Mouse (Mus musculus): ENCODE data around the gene Qars. TPM values are rescaled to one million over a fixed set of nuclear protein-coding genes. Genes with fewer than 3 reads are reported as not detected.

Qars gene
- polyA plus RNA-seq, 1 experiment from 2014 or later, result 85.7 TPM

DNA sequence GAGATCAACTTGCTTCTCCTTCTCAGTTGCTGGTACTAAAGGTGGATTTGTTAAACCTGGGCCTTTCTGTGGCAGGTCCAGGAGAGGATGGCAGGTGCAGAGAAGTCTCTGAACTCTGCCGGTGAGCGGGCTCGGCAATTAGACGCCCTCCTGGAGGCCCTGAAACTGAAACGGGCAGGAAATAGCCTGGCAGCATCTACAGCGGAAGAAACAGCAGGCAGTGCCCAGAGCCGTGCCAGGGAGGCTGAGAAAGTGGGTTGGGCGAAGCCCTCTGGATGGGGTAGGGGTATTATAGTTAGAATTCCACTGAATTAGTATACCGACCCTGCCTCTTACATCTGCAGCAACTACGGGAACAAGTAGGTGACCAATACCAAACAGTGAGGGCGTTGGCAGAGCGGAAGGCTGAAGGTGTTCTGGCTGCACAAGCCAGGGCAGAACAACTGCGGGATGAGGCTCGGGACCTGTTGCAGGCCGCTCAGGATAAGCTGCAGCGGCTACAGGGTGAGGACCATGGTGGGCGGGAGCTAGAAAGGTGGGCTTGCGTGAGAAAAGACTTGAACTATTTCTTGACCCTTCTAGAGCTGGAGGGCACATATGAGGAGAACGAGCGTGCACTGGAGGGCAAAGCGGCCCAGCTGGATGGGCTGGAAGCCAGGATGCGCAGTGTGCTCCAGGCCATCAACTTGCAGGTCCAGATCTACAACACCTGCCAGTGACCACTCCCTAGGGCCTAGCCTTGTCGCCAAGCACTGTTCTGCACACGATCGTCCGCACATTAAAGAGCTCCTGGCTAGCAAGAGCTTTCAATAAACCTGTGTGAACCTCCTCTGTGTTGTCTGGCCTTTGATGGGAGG lies 17.6 kb upstream of the Qars start:
- peaks cover 22% of the 10 kb centered on the region for H3K4me1 ChIP-seq

DNA sequence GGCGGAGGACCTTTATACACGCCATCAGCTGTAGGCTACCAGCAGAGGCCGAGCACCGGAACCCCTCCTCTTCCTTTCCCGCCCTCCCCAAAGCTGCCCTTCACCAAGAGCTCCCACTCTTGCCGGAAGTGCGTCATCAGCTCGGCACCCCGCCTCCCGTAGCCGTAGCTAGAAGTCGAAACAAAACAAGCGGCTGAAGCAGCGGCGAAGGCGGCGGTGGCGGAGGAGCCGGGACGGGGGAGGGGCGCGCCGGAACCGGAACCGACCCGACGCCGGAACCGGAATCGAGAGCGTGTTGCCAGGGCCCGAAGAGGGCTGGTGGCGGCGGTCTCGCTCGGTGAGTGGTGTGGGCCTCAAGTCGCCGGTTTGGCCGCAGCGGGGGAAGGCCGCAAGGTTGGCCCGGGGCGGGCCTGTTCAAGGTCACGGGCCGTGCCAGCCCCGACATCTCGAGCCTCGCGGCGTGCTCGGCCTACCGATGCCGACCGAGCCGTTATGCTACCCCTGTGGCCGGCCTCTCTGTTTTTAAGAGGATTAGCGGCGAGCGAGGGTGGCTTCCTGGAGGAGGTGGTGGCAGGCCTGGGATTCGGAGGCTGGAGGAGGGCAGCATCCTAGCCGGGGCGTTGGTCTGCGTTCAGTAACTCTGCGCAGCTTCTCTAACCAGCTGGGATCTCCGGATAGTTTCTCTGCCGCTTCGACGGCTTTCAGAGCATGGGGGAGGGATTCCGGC lies 16.8 kb upstream of the Qars start, which contains the start of gene Usp19:
Gene Usp19, plus strand, starts transcription at position 44 of the 727 bp plus-strand sequence.
- Histone ChIP-seq H3K4me2 (peak within 1 kb of the TSS; percentile 89), H3K27ac (peak within 1 kb of the TSS; percentile 97), H3K9ac (peak within 1 kb of the TSS; percentile 95), H3K36me3 (replicated peaks) (peaks cover 75% of the 10 kb centered on the region), H3K9me3 (no peaks in the 10 kb centered on the region), H3K4me1 (peaks cover 22% of the 10 kb centered on the region), H3K4me3 (replicated peaks) (peak within 1 kb of the TSS; percentile 98), H3K27me3 (no peaks in the 10 kb centered on the region)
- WGBS, result under 1% methylated on average over 69 of the region's 69 CpGs
- ATAC-seq (ENCODE audit: low FRiP score), result peak; percentile 95

More for the DNA sequence above, 17.6 kb upstream of the Qars start:
- 67% methylated on average over 26 of the region's 26 CpGs for WGBS
- Histone ChIP-seq H3K27me3 (no peaks in the 10 kb centered on the region), H3K4me2 (peak overlapping the region; percentile 89), H3K9me3 (no peaks in the 10 kb centered on the region), H3K36me3 (replicated peaks) (peaks cover 75% of the 10 kb centered on the region), H3K27ac (peak overlapping the region; percentile 97), H3K9ac (peak overlapping the region; percentile 95), H3K4me3 (replicated peaks) (peak overlapping the region; percentile 98)
- peak; percentile 45; the same call in 1 of the 2 replicates for ATAC-seq (ENCODE audit: low FRiP score)

DNA sequence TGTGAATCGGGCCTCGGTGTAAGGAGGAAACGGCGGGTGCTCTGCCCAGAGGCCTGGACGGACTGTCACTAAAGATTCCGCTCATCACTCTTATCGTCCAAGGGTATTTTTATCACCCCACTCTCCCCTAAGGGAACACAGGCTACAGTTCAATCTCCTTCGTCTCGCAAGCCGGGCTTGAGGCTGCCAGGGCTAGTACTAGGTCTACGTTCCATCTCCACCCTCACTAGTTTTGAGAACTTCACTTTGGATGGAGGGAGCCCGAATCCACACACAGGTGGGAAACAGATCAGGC lies 16.3 kb upstream of the Qars start:
- H3K9ac ChIP-seq, result peak overlapping the region; percentile 95
- ATAC-seq (ENCODE audit: low FRiP score), result no peak
- peak overlapping the region; percentile 89 for H3K4me2 ChIP-seq
- peak overlapping the region; percentile 98 for H3K4me3 ChIP-seq (replicated peaks)
- peaks cover 22% of the 10 kb centered on the region for H3K4me1 ChIP-seq
- peak overlapping the region; percentile 97 for H3K27ac ChIP-seq
- WGBS, result 18% methylated on average over 12 of the region's 12 CpGs
- H3K9me3 ChIP-seq, result no peaks in the 10 kb centered on the region
- peaks cover 75% of the 10 kb centered on the region for H3K36me3 ChIP-seq (replicated peaks)
- H3K27me3 ChIP-seq, result no peaks in the 10 kb centered on the region

DNA sequence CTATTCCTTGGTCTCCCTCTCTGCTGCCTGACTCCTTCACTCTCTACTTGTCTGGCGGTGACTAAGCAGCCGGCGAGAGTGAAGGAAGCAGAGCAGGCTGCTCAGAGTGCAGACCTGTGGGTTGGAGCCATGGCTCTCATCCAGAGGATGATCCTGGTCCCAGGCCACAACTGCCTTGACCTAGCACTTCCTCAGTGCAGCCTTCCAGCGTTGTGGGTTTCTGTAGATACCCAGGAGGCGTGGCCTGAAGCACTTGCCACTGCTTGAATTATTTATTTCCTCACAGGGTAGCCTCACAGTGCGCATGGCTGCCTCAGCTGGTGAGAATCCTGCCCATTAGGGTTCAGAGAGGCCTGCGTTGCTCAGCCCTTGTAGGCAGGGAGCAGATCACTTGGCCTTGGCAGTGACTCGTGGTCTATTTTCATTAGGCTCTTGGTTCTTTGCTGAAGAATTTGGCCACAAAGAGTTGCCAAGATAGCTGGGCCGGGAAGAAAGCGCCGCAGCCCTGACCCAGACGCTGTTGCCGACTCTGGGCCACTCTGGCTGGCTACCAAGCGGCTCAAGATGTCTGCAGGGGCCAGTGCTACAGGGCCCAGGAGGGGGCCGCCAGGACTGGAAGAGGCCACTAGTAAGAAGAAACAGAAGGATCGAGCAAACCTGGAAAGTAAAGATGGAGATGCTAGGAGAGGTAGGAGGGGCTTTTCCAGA lies 15.3 kb upstream of the Qars start:
- H3K9ac ChIP-seq, result peak overlapping the region; percentile 95
- peaks cover 22% of the 10 kb centered on the region for H3K4me1 ChIP-seq
- peaks cover 76% of the 10 kb centered on the region for H3K36me3 ChIP-seq (replicated peaks)
- no peak for ATAC-seq (ENCODE audit: low FRiP score)
- H3K9me3 ChIP-seq, result no peaks in the 10 kb centered on the region
- H3K4me2 ChIP-seq, result peak overlapping the region; percentile 89
- no peaks in the 10 kb centered on the region for H3K27me3 ChIP-seq
- 0 out of 2 replicates have a peak overlapping the region, but pooled peaks have one; percentile 1 for H3K27ac ChIP-seq
- H3K4me3 ChIP-seq (replicated peaks), result peak overlapping the region; percentile 98
- WGBS, result 91% methylated on average over 16 of the region's 16 CpGs

DNA sequence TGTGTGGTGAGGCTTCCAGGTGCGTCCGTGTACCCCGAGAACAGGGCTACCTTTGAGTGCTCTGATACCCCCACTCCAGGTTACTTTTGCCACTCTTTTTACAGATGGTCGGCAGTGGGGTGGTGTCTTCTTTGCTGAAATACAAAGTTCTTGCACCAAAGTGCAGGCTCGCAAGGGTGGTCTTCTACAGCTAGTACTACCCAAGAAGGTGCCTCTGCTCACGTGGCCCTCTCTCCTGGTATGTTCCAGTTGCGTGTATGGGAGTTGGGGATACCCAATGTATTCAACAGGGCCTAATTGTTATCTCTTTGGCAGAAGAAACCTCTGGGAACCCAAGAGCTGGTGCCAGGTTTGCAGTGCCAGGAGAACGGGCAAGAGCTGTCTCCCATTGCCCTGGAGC lies 14.3 kb upstream of the Qars start:
- peaks cover 22% of the 10 kb centered on the region for H3K4me1 ChIP-seq
- H3K27ac ChIP-seq, result no peak overlapping the region
- 95% methylated on average over 8 of the region's 8 CpGs for WGBS
- ATAC-seq (ENCODE audit: low FRiP score), result no peak
- H3K36me3 ChIP-seq (replicated peaks), result peaks cover 77% of the 10 kb centered on the region
- no peaks in the 10 kb centered on the region for H3K27me3 ChIP-seq
- no peak overlapping the region for H3K4me3 ChIP-seq (replicated peaks)
- H3K9me3 ChIP-seq, result no peaks in the 10 kb centered on the region
- no peak overlapping the region for H3K9ac ChIP-seq
- no peak overlapping the region for H3K4me2 ChIP-seq

DNA sequence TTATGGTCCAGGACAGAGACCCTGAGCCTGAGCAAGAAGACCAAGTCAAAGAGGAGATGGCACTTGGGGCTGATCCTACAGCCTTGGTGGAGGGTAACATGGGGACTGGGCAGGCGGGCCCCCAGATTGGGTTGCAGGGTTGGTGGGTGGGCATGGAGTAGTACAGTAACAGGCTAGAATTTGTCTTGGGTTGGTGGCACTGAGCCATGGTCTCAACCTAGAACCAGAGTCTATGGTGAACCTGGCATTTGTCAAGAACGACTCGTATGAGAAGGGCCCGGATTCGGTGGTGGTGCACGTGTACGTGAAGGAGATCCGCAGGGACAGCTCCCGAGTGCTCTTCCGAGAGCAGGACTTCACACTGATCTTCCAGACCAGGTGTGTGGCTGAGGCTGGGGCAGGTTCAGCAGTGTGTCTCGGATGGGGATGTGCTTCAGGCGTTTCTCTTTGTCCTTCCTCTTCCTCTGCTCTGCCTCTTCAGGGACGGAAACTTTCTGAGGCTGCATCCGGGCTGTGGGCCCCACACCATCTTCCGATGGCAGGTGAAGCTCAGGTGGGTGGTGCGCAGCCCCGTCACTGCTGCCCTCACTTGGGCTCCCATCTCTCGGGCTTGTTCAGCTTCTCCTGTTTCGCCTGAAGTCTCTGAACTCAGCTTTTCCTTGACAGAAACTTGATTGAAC lies 13.2 kb upstream of the Qars start:
- WGBS, result 94% methylated on average over 19 of the region's 19 CpGs
- no peak overlapping the region for H3K27ac ChIP-seq
- peaks cover 22% of the 10 kb centered on the region for H3K4me1 ChIP-seq
- ATAC-seq (ENCODE audit: low FRiP score), result no peak
- peaks cover 77% of the 10 kb centered on the region for H3K36me3 ChIP-seq (replicated peaks)
- no peaks in the 10 kb centered on the region for H3K27me3 ChIP-seq
- H3K9ac ChIP-seq, result no peak overlapping the region
- H3K4me2 ChIP-seq, result no peak overlapping the region
- no peaks in the 10 kb centered on the region for H3K9me3 ChIP-seq
- H3K4me3 ChIP-seq (replicated peaks), result no peak overlapping the region

DNA sequence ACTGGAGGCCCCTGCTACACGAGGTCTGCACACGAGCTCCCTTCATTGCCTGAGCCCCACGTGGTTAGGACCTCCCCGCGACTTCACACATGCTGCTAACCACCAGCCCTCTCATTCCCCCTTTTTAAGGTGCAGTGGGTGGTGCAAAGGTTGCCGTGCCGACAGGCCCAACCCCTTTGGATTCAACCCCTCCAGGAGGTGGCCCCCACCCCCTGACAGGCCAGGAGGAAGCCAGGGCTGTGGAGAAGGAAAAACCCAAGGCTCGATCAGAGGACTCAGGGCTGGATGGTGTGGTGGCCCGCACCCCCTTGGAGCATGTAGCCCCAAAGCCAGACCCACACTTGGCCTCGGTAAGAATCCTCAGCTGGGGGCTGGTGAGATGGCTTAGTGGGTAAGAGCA lies 12.6 kb upstream of the Qars start:
- H3K27ac ChIP-seq, result no peak overlapping the region
- WGBS, result 89% methylated on average over 10 of the region's 10 CpGs
- no peaks in the 10 kb centered on the region for H3K9me3 ChIP-seq
- H3K4me1 ChIP-seq, result peaks cover 18% of the 10 kb centered on the region
- H3K4me2 ChIP-seq, result no peak overlapping the region
- no peak for ATAC-seq (ENCODE audit: low FRiP score)
- H3K27me3 ChIP-seq, result no peaks in the 10 kb centered on the region
- no peak overlapping the region for H3K9ac ChIP-seq
- H3K36me3 ChIP-seq (replicated peaks), result peaks cover 78% of the 10 kb centered on the region
- H3K4me3 ChIP-seq (replicated peaks), result no peak overlapping the region

DNA sequence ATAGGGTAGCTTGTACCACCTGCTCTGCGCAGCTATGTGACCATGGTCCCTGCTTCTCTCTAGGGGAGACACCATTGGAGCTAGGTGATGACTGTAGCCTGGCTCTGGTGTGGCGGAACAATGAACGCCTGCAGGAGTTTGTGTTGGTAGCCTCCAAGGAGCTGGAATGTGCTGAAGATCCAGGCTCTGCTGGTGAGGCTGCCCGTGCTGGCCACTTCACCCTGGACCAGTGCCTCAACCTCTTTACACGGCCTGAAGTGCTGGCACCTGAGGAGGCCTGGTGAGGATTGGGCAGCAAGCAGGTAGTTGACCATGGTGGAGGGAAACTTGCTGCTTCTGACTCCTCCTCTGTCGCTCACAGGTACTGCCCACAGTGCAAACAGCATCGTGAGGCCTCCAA lies 8.3 kb upstream of the Qars start:
- Histone ChIP-seq H3K9ac (no peak overlapping the region), H3K4me1 (no peaks in the 10 kb centered on the region), H3K36me3 (replicated peaks) (peaks cover 93% of the 10 kb centered on the region), H3K4me2 (no peak overlapping the region), H3K27me3 (no peaks in the 10 kb centered on the region), H3K9me3 (no peaks in the 10 kb centered on the region), H3K4me3 (replicated peaks) (no peak overlapping the region), H3K27ac (no peak overlapping the region)
- no peak for ATAC-seq (ENCODE audit: low FRiP score)
- 95% methylated on average over 7 of the region's 7 CpGs for WGBS

DNA sequence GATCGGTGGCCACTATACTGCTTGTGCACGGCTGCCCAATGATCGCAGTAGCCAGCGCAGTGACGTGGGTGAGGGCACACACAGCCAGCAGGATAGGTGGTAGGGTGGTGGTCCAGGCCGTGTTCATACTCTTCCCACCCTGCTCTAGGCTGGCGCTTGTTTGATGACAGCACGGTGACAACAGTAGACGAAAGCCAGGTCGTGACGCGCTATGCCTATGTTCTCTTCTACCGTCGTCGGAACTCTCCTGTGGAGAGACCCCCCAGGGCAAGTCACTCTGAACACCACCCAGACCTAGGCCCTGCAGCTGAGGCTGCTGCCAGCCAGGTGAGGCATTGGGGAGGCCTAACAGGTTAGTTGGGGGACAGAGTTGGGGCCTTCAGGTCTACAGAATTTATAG lies 7.6 kb upstream of the Qars start:
- no peak overlapping the region for H3K4me3 ChIP-seq (replicated peaks)
- no peaks in the 10 kb centered on the region for H3K4me1 ChIP-seq
- H3K4me2 ChIP-seq, result no peak overlapping the region
- H3K9me3 ChIP-seq, result no peaks in the 10 kb centered on the region
- 95% methylated on average over 15 of the region's 15 CpGs for WGBS
- H3K27me3 ChIP-seq, result no peaks in the 10 kb centered on the region
- no peak overlapping the region for H3K27ac ChIP-seq
- H3K9ac ChIP-seq, result no peak overlapping the region
- ATAC-seq (ENCODE audit: low FRiP score), result no peak
- H3K36me3 ChIP-seq (replicated peaks), result peaks cover 86% of the 10 kb centered on the region

DNA sequence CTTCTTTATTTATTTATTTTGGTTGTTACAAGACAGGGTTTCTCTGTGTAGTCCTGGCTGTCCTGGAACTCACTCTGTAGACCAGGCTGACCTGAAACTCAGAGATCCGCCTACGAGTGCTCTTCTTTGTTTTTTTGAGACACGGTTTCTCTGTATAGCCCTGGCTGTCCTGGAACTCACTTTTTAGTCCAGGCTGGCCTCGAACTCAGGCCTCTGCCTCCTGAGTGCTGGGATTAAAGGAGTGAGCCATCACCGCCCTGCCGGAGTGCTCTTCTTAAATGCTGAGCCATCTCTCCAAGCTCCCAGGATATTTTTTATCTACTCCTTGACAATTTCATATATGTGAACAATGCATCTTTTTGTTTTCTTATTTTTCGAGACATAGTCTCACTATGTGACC lies 605 bp upstream of the Qars start:
- 89% methylated on average over 7 of the region's 7 CpGs for WGBS
- Histone ChIP-seq H3K4me3 (replicated peaks) (0 out of 2 replicates have a peak overlapping the region, but pooled peaks have one; percentile 71), H3K4me1 (peaks cover 17% of the 10 kb centered on the region)

DNA sequence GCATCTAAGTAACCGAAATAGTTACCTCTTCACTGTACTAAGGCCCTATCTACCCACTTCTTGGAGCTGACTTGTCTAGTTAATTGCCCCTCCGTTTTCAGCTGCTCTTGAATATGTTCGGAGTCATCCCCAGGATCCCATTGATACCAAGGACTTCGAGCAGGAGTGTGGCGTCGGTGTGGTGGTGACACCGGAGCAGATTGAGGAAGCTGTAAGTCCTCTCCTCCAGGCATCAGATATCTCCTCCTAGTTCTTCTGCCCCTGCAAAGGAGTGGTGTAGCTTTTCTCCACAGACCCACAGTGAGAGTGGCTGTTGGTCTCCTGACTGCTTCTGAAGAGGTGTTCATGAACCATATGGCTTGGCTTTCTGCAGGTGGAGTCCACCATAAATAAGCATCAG lies 1.3 kb downstream of the Qars start:
- H3K9ac ChIP-seq, result no peak overlapping the region
- ATAC-seq (ENCODE audit: low FRiP score), result no peak

More for the DNA sequence above, 605 bp upstream of the Qars start:
- peaks cover 41% of the 10 kb centered on the region for H3K36me3 ChIP-seq (replicated peaks)
- ATAC-seq (ENCODE audit: low FRiP score), result no peak
- H3K27me3 ChIP-seq, result no peaks in the 10 kb centered on the region
- H3K4me2 ChIP-seq, result peak overlapping the region; percentile 87
- no peaks in the 10 kb centered on the region for H3K9me3 ChIP-seq
- 0 out of 2 replicates have a peak overlapping the region, but pooled peaks have one; percentile 71 for H3K27ac ChIP-seq
- H3K9ac ChIP-seq, result no peak overlapping the region

More for the DNA sequence above, 1.3 kb downstream of the Qars start:
- peak overlapping the region; percentile 71 for H3K4me3 ChIP-seq (replicated peaks)
- no peaks in the 10 kb centered on the region for H3K9me3 ChIP-seq
- peaks cover 17% of the 10 kb centered on the region for H3K4me1 ChIP-seq
- no peaks in the 10 kb centered on the region for H3K27me3 ChIP-seq
- peak overlapping the region; percentile 87 for H3K4me2 ChIP-seq
- H3K36me3 ChIP-seq (replicated peaks), result peaks cover 43% of the 10 kb centered on the region
- no peak overlapping the region for H3K27ac ChIP-seq
- WGBS, result 91% methylated on average over 7 of the region's 7 CpGs

Data from forebrain, embryonic 12.5 days (tissue).